Mouse (Mus musculus) embryonic fibroblast, embryonic 13.5 days (primary cell): ENCODE measurements around the gene Atg101.

Experiments
- CTCF ChIP-seq: IDR thresholded peaks from 2 replicates; pipeline ENCODE4 v1.5.1; 2011; ENCODE audit warnings: mild to moderate bottlenecking, control low read depth, low read length, moderate library complexity, borderline replicate concordance; ENCODE audit not compliant: insufficient read depth
- POLR2A ChIP-seq: IDR thresholded peaks from 2 replicates; pipeline ENCODE4 v1.6.1; 2011; ENCODE audit warnings: low read depth, mild to moderate bottlenecking, control low read depth, low read length, moderate library complexity

DNA sequence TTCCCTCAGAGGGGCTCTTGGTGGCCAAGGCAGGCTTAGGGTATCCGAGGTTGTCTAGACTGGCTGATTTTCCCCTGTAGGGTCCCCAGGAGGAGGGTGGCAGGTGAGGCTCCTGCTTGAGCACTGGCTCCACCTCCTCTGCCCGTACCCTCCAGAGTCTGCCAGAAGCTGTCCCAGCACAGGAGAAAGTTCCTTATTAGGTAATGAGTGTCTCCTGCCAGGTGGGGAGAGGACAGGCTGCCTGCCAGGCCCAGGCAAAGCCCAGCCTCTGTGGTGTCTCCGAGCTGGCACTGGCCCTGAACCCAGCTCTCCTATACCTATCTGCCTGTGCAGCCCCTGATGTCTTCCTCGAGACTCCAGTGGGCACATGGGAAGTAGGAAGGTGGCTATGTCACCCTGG is 48.3 kb downstream of the Atg101 start:
- TF ChIP-seq POLR2A: no peak
- no peak for TF ChIP-seq CTCF
